Mouse (Mus musculus) midbrain, embryonic 13.5 days (tissue): ENCODE data around the gene Tmem213. TPM values are rescaled to one million over a fixed set of nuclear protein-coding genes. Genes with fewer than 3 reads are reported as not detected.

Experiments used
- ATAC-seq: fragments of 200-750 bp; cut with Nextera tagmentation; 2 replicates; pipeline ENCODE4 v1.8.0; 2017; ENCODE audit warnings: mild to moderate bottlenecking, moderate TSS enrichment, moderate library complexity
- H3K27ac ChIP-seq: fragments of 300-500 bp; sonication (generic); 2 replicates; pipeline ENCODE4 v1.5.1; 2015; ENCODE audit warnings: inconsistent platforms, mild to moderate bottlenecking, moderate library complexity
- H3K27me3 ChIP-seq: fragments of 300-500 bp; sonication (generic); 2 replicates; pipeline ENCODE4 v1.6.1; 2015; ENCODE audit warnings: mild to moderate bottlenecking, inconsistent platforms
- H3K36me3 ChIP-seq: fragments of 300-500 bp; sonication (generic); 2 replicates; pipeline ENCODE4 v1.6.1; 2015; ENCODE audit warnings: mild to moderate bottlenecking, inconsistent platforms
- H3K4me1 ChIP-seq: fragments of 300-500 bp; sonication (generic); replicated peaks from 2 replicates; pipeline ENCODE4 v1.6.1; 2015; ENCODE audit warnings: inconsistent platforms
- H3K4me2 ChIP-seq: fragments of 300-500 bp; sonication (generic); replicated peaks from 2 replicates; pipeline ENCODE4 v1.6.1; 2015; ENCODE audit warnings: moderate library complexity, mild to moderate bottlenecking, inconsistent platforms
- H3K4me3 ChIP-seq: fragments of 300-500 bp; sonication (generic); replicated peaks from 2 replicates; pipeline ENCODE4 v1.5.1; 2015; ENCODE audit warnings: mild to moderate bottlenecking, inconsistent platforms
- H3K9ac ChIP-seq: fragments of 300-500 bp; sonication (generic); replicated peaks from 2 replicates; pipeline ENCODE4 v1.6.1; 2015; ENCODE audit warnings: mild to moderate bottlenecking, inconsistent platforms
- H3K9me3 ChIP-seq: fragments of 300-500 bp; sonication (generic); 2 replicates; pipeline ENCODE4 v1.6.1; 2016; ENCODE audit warnings: mild to moderate bottlenecking, inconsistent platforms
- WGBS: fragments of 180-500 bp; shearing (Covaris S2); methylation state at CpG from one replicate; pipeline ENCODE4 v1.1.7; 2015; 5-methylcytosine and 5-hydroxymethylcytosine counted together
- polyA plus RNA-seq: library from polyadenylated mRNA; unstranded; fragments of >200 nt; fragmentation: Nextera tagmentation; extraction: Ambion mirVana; gene quantifications from 2 replicates; pipeline ENCODE4 v1.2.1, GENCODE M21; 2015

Gene Tmem213
- polyA plus RNA-seq, 1 experiment from 2014 or later, result 0.27 TPM

GRCm38 (mm10) chr6:38087242-38088026 is 21.6 kb upstream of the Tmem213 start:
- H3K27me3 ChIP-seq, result no peaks in the 10 kb centered on the region
- no peak overlapping the region for H3K4me2 ChIP-seq
- no peaks in the 10 kb centered on the region for H3K36me3 ChIP-seq
- H3K9ac ChIP-seq, result no peak overlapping the region
- no peaks in the 10 kb centered on the region for H3K4me1 ChIP-seq
- no peak overlapping the region for H3K27ac ChIP-seq
- H3K4me3 ChIP-seq, result no peak overlapping the region
- ATAC-seq, result no peak
- 84% methylated on average over 9 of the region's 9 CpGs for WGBS
- H3K9me3 ChIP-seq, result no peaks in the 10 kb centered on the region

GRCm38 (mm10) chr6:38092539-38092938 is 16.5 kb upstream of the Tmem213 start:
- Histone ChIP-seq H3K36me3 (no peaks in the 10 kb centered on the region), H3K9me3 (no peaks in the 10 kb centered on the region), H3K4me1 (no peaks in the 10 kb centered on the region), H3K4me3 (no peak overlapping the region), H3K9ac (no peak overlapping the region), H3K27ac (no peak overlapping the region), H3K27me3 (no peaks in the 10 kb centered on the region), H3K4me2 (no peak overlapping the region)
- WGBS, result 94% methylated on average over 8 of the region's 8 CpGs
- no peak for ATAC-seq

GRCm38 (mm10) chr6:38094701-38095100 is 14.4 kb upstream of the Tmem213 start:
- WGBS, result 92% methylated on average over 10 of the region's 10 CpGs

GRCm38 (mm10) chr6:38096961-38097370 is 12.1 kb upstream of the Tmem213 start:
- WGBS, result 77% methylated on average over 5 of the region's 5 CpGs
- H3K36me3 ChIP-seq, result no peaks in the 10 kb centered on the region
- H3K9ac ChIP-seq, result no peak overlapping the region
- H3K4me2 ChIP-seq, result no peak overlapping the region
- no peak overlapping the region for H3K4me3 ChIP-seq
- 0 out of 2 replicates have a peak, but pooled peaks cover 5% of the 10 kb centered on the region for H3K9me3 ChIP-seq
- no peak overlapping the region for H3K27ac ChIP-seq
- no peaks in the 10 kb centered on the region for H3K4me1 ChIP-seq
- no peaks in the 10 kb centered on the region for H3K27me3 ChIP-seq
- ATAC-seq, result no peak; the same call in 1 of the 2 replicates

More at GRCm38 (mm10) chr6:38094701-38095100, 14.4 kb upstream of the Tmem213 start:
- no peaks in the 10 kb centered on the region for H3K27me3 ChIP-seq
- ATAC-seq, result no peak
- no peak overlapping the region for H3K9ac ChIP-seq
- no peak overlapping the region for H3K4me2 ChIP-seq
- no peak overlapping the region for H3K27ac ChIP-seq
- no peaks in the 10 kb centered on the region for H3K4me1 ChIP-seq
- H3K36me3 ChIP-seq, result no peaks in the 10 kb centered on the region
- no peak overlapping the region for H3K4me3 ChIP-seq
- 0 out of 2 replicates have a peak, but pooled peaks cover 5% of the 10 kb centered on the region for H3K9me3 ChIP-seq

- WGBS, result 90% methylated on average over 7 of the region's 7 CpGs
- H3K4me3 ChIP-seq, result no peak overlapping the region
- H3K9ac ChIP-seq, result no peak overlapping the region
- no peak overlapping the region for H3K27ac ChIP-seq
- no peaks in the 10 kb centered on the region for H3K27me3 ChIP-seq
- no peak for ATAC-seq
- H3K36me3 ChIP-seq, result no peaks in the 10 kb centered on the region
- H3K9me3 ChIP-seq, result 0 out of 2 replicates have a peak, but pooled peaks cover 5% of the 10 kb centered on the region
- H3K4me2 ChIP-seq, result no peak overlapping the region
- no peaks in the 10 kb centered on the region for H3K4me1 ChIP-seq
These were observed 6.7 kb upstream of the Tmem213 start for GRCm38 (mm10) chr6:38102216-38102795.

- no peak overlapping the region for H3K9ac ChIP-seq
- no peak overlapping the region for H3K4me3 ChIP-seq
- ATAC-seq, result no peak
- no peaks in the 10 kb centered on the region for H3K36me3 ChIP-seq
- no peaks in the 10 kb centered on the region for H3K27me3 ChIP-seq
- WGBS, result 59% methylated on average over 6 of the region's 6 CpGs
- H3K4me2 ChIP-seq, result no peak overlapping the region
- 0 out of 2 replicates have a peak, but pooled peaks cover 2% of the 10 kb centered on the region for H3K9me3 ChIP-seq
- H3K4me1 ChIP-seq, result no peaks in the 10 kb centered on the region
- no peak overlapping the region for H3K27ac ChIP-seq
These were observed 5.3 kb upstream of the Tmem213 start for GRCm38 (mm10) chr6:38103775-38104174.

- Histone ChIP-seq H3K27me3 (no peaks in the 10 kb centered on the region), H3K36me3 (no peaks in the 10 kb centered on the region), H3K4me1 (0 out of 2 replicates have a peak, but pooled peaks cover 5% of the 10 kb centered on the region), H3K4me3 (no peak overlapping the region), H3K4me2 (no peak overlapping the region), H3K9me3 (no peaks in the 10 kb centered on the region), H3K9ac (no peak overlapping the region), H3K27ac (no peak overlapping the region)
- 88% methylated on average over 9 of the region's 9 CpGs for WGBS
- ATAC-seq, result no peak
These were observed 3.1 kb upstream of the Tmem213 start for GRCm38 (mm10) chr6:38105924-38106323.

GRCm38 (mm10) chr6:38108449-38108848 is 606 bp upstream of the Tmem213 start:
- Histone ChIP-seq H3K4me1 (0 out of 2 replicates have a peak, but pooled peaks cover 7% of the 10 kb centered on the region), H3K27ac (no peak overlapping the region), H3K4me3 (no peak overlapping the region), H3K9me3 (no peaks in the 10 kb centered on the region), H3K4me2 (no peak overlapping the region), H3K36me3 (no peaks in the 10 kb centered on the region), H3K27me3 (no peaks in the 10 kb centered on the region), H3K9ac (no peak overlapping the region)
- no peak for ATAC-seq
- 95% methylated on average over 5 of the region's 5 CpGs for WGBS

GRCm38 (mm10) chr6:38109871-38110270 is 816 bp downstream of the Tmem213 start:
- H3K27ac ChIP-seq, result no peak overlapping the region
- H3K9ac ChIP-seq, result no peak overlapping the region
- no peaks in the 10 kb centered on the region for H3K36me3 ChIP-seq
- no peaks in the 10 kb centered on the region for H3K9me3 ChIP-seq
- no peak overlapping the region for H3K4me3 ChIP-seq
- 25% methylated on average over 9 of the region's 9 CpGs for WGBS
- H3K4me1 ChIP-seq, result 0 out of 2 replicates have a peak, but pooled peaks cover 7% of the 10 kb centered on the region
- no peak for ATAC-seq
- H3K27me3 ChIP-seq, result no peaks in the 10 kb centered on the region
- no peak overlapping the region for H3K4me2 ChIP-seq

GRCm38 (mm10) chr6:38110859-38111258 is 1.8 kb downstream of the Tmem213 start:
- WGBS, result 67% methylated on average over 9 of the region's 9 CpGs

GRCm38 (mm10) chr6:38116107-38116770 is 7.2 kb downstream of the Tmem213 start:
- no peaks in the 10 kb centered on the region for H3K9me3 ChIP-seq
- no peak overlapping the region for H3K4me3 ChIP-seq
- no peak overlapping the region for H3K27ac ChIP-seq
- no peaks in the 10 kb centered on the region for H3K27me3 ChIP-seq
- 74% methylated on average over 4 of the region's 4 CpGs for WGBS
- no peak overlapping the region for H3K4me2 ChIP-seq
- H3K9ac ChIP-seq, result no peak overlapping the region
- ATAC-seq, result no peak
- H3K36me3 ChIP-seq, result no peaks in the 10 kb centered on the region
- H3K4me1 ChIP-seq, result no peaks in the 10 kb centered on the region

More at GRCm38 (mm10) chr6:38110859-38111258, 1.8 kb downstream of the Tmem213 start:
- no peak overlapping the region for H3K9ac ChIP-seq
- no peak for ATAC-seq
- no peaks in the 10 kb centered on the region for H3K9me3 ChIP-seq
- no peak overlapping the region for H3K4me2 ChIP-seq
- no peaks in the 10 kb centered on the region for H3K36me3 ChIP-seq
- H3K4me3 ChIP-seq, result no peak overlapping the region
- H3K4me1 ChIP-seq, result 0 out of 2 replicates have a peak, but pooled peaks cover 7% of the 10 kb centered on the region
- no peak overlapping the region for H3K27ac ChIP-seq
- H3K27me3 ChIP-seq, result no peaks in the 10 kb centered on the region

- Histone ChIP-seq H3K27ac (no peak overlapping the region), H3K36me3 (no peaks in the 10 kb centered on the region), H3K9ac (no peak overlapping the region), H3K4me3 (no peak overlapping the region), H3K27me3 (no peaks in the 10 kb centered on the region), H3K9me3 (no peaks in the 10 kb centered on the region), H3K4me1 (no peaks in the 10 kb centered on the region), H3K4me2 (no peak overlapping the region)
- WGBS, result 93% methylated on average over 6 of the region's 6 CpGs
- ATAC-seq, result no peak
These were observed 9.3 kb downstream of the Tmem213 start for GRCm38 (mm10) chr6:38118341-38118740.
